Mouse (Mus musculus): Measurements from ENCODE around the gene Mphosph9.
A peak's percentile ranks its signal among the peaks of the same experiment; 100 is the strongest.
"Not testable (repeated sequence)": the region's sequence is repeated elsewhere in the genome, so short reads cannot be mapped to it uniquely, and the experiment has no call there.

Gene Mphosph9

GRCm38 (mm10) chr5:124233874-124234661 is 93.7 kb downstream of the Mphosph9 start:
- no peak for DNase-seq

DNA sequence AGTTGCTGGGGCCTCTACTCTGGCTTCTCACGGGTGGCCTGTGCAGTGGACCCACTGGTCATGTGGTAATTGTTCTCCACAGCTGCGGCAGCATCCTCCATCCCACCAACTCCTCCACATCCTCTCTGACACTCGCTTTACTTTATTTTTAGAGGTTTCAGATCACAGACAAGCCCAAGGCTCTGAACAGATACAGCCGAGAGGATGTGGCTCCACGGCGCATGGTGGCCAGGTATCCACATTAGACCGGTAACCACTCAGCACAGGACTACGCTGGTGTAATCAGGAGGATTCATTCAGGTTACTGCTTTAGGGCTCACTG is 94.7 kb downstream of the Mphosph9 start:
- DNase-seq = no peak

GRCm38 (mm10) chr5:124232360-124233143 is 95.2 kb downstream of the Mphosph9 start:
- DNase-seq = no peak

GRCm38 (mm10) chr5:124230461-124230860 is 97.3 kb downstream of the Mphosph9 start:
- DNase-seq = no peak

- no peak for DNase-seq
Observed at GRCm38 (mm10) chr5:124227193-124227592, 100.6 kb downstream of the Mphosph9 start.

GRCm38 (mm10) chr5:124226494-124226893 is 101.3 kb downstream of the Mphosph9 start:
- no peak for DNase-seq

DNA sequence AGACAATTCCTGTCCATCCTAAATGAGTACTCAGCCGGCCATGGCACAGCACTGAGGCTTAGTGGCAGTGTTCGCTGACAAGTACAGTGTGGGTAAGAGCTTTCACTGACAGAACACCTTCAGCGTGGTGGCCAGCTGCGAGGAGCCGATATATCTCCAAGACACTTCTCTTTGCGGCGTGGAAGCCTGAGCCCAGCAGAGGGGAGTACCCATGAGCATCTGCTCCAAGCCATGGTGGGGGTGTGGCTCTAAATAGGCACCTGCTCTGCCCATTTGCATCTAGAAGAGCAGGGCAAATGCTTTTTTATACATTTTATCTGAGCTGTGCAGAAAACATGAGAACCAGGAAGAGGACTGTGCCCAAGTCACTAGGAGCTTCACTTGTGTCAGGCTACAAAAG is 101.9 kb downstream of the Mphosph9 start:
- no peak for DNase-seq

- no peak for DNase-seq
Observed at GRCm38 (mm10) chr5:124224321-124225092, 103.3 kb downstream of the Mphosph9 start.

- no peak for DNase-seq
Observed at GRCm38 (mm10) chr5:124223574-124223973, 104.2 kb downstream of the Mphosph9 start.

GRCm38 (mm10) chr5:124222696-124223095 is 105.1 kb downstream of the Mphosph9 start:
- DNase-seq = no peak

DNA sequence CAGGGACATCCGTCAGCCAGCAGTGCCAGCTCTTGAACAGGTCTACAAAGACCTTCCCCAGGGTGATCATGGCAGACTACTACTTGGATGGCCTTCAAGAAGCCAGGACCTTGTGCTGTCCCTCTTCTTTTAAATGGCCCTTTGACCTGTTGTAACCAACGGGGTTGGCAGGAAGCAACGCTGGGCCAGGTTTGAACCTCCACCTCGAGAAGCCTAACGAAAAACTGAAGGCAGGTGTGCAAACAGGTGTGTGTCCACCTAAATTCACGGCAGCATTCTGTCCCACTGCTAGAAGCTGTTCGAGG is 106.1 kb downstream of the Mphosph9 start:
- DNase-seq = no peak

GRCm38 (mm10) chr5:124221037-124221735 is 106.6 kb downstream of the Mphosph9 start:
- DNase-seq = peak; percentile 72

- no peak for DNase-seq
Observed at GRCm38 (mm10) chr5:124220551-124220950, 107.2 kb downstream of the Mphosph9 start.

- no peak for DNase-seq
Observed at GRCm38 (mm10) chr5:124219431-124219830, 108.3 kb downstream of the Mphosph9 start.

DNA sequence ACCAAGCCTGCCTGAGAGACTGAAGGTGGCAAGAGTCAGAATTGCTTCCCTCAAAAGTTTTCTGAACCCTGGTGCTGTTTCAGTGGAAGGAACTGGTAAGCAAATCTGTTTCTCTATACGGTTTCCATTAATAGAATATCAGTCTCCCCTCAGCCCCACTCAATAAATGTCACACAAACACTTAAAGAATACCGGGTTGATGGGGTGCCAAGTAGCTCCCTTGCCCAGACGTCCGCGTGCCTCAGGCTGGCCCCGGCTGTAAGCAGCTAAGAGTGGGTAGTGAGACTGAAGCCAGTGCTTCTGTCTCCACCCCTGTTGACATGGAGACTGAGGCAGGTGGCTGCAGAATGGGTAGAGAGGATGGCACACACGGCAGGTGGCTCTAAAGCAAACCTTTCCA is 108.8 kb downstream of the Mphosph9 start:
- DNase-seq = peak; percentile 53

- no peak for DNase-seq
Observed at GRCm38 (mm10) chr5:124217566-124218249, 110.1 kb downstream of the Mphosph9 start.

- not testable (repeated sequence) for DNase-seq
Observed at GRCm38 (mm10) chr5:124217092-124217491, 110.7 kb downstream of the Mphosph9 start.

GRCm38 (mm10) chr5:124216403-124216802 is 111.4 kb downstream of the Mphosph9 start:
- no peak for DNase-seq

GRCm38 (mm10) chr5:124215647-124216046 is 112.1 kb downstream of the Mphosph9 start:
- DNase-seq = no peak

GRCm38 (mm10) chr5:124214516-124215145 is 113.1 kb downstream of the Mphosph9 start:
- DNase-seq = no peak

DNA sequence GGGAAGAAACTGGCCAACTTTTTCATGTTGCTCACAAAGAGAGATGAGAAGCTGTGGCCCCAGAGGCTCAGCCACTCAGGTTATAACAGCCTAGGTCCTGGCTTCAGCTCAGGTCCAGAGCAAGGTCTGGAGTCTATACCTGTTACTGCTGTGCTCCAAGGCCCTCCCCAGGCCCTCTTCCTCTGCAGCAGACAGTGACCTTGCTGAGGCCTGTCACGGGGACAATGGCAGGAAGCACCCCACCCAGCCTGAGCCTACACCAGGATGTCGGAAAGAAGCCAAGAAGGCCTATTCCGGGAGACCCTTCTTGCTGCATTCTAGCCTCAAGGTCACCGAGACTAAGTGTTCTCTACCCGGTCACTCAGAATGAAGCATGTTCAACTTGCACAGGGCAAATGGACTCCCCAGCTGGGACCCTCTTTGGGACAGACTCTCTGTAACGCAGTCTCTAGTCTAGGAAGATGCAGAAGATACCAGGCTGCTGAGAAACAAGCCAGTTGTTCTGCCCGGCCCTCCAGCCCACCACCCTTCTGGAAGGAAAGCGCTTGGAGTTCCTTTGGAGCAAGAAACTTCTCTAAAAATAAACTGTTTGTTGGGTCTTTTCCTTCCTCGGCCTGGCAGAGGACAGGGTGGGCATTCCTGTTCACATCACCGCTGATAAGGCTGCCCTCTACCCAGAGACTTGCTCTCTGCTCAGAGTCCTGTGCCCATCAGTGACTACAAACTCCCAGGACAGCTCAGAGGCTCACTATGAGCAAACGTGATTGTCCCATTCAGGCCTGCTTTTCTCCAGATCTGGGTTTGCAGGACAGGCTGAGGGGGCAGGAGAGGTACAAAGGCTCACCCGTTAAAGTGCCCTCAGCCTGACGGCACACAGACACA is 113.9 kb downstream of the Mphosph9 start:
- peak; percentile 75 for DNase-seq
